Mouse (Mus musculus): ENCODE measurements at regions not wholly inside any gene's neighbourhood (a gene's known extent, or its start where the extent isn't known, plus 50 kb on each side); places are given as distances from the start of the nearest gene placed in this dataset.
A peak's percentile ranks its signal among the peaks of the same experiment; 100 is the strongest.

DNA sequence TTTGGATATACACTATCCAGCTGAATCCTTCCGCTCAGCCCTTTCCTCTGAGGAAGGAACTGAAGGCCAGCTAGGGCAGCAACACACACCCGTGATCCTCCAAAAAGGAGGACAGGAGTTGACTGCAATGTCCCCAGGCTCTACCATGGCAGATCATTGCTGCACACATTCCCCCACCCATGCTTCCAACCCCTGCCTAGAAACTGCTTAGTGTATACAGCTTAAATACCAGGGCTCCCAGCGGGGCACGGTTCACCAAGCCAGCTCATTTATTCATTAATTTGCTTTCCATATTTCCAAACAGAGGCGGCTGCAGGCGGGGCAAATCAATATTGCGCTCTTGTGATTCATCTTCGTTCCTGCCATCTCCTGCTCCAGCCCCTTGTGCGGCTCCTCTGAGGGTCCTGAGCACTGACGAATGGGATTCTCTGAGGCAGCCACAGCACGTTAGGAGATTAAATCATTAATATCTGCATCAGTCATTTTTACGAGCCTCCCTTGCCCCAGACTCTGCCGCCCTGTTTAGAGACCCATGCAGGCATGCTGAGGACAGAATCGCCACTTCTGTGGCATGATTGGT is 104.1 kb upstream of the Kdm8 start:
- WGBS, result 77% methylated on average over 14 of the region's 14 CpGs
- ATAC-seq, result no peak
- H3K9ac ChIP-seq, result no peak overlapping the region
- H3K4me1 ChIP-seq (ENCODE audit: insufficient read depth), result no peaks in the 10 kb centered on the region
- no peaks in the 10 kb centered on the region for H3K36me3 ChIP-seq (ENCODE audit: insufficient read depth)
- DNase-seq, result no peak
- H3K4me2 ChIP-seq (ENCODE audit: low read depth), result no peak overlapping the region
- no peak overlapping the region for H3K27ac ChIP-seq (ENCODE audit: low read depth, low read length)
- no peak for TF ChIP-seq CTCF (IDR thresholded peaks at IDR 0.05; ENCODE audit: low read depth)
- no peaks in the 10 kb centered on the region for H3K9me3 ChIP-seq (ENCODE audit: low read length)
- H3K4me3 ChIP-seq (ENCODE audit: low read depth, low read length), result no peak overlapping the region
- no peaks in the 10 kb centered on the region for H3K27me3 ChIP-seq (ENCODE audit: insufficient read depth, low read length)

DNA sequence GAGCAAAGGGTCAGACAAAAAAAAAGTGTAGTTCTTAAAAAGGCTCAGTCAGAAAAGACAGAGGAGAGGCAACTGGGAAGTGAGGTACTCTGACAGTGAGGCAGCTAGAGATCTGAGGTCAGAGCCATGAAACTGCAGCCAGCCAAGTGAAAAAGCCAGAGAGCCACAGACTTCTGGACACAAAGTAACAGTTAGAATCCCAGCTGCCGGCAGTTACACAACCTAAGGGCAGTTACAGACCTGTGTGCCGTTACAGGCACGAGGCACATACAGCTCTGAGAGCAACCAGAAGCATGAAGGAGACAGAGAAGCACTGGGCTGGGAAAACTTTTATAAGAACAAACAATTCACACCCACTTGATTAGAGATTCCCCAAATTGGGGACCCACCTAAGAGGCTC is 94.9 kb upstream of the Kdm8 start:
- WGBS, result 81% methylated on average over 3 of the region's 3 CpGs
- TF ChIP-seq CTCF (IDR thresholded peaks at IDR 0.05; ENCODE audit: low read depth), result no peak
- Histone ChIP-seq H3K4me1 (ENCODE audit: insufficient read depth) (no peaks in the 10 kb centered on the region), H3K27me3 (ENCODE audit: insufficient read depth, low read length) (no peaks in the 10 kb centered on the region), H3K36me3 (ENCODE audit: insufficient read depth) (no peaks in the 10 kb centered on the region), H3K4me3 (ENCODE audit: low read depth, low read length) (no peak overlapping the region), H3K4me2 (ENCODE audit: low read depth) (no peak overlapping the region), H3K27ac (ENCODE audit: low read depth, low read length) (no peak overlapping the region), H3K9me3 (ENCODE audit: low read length) (no peaks in the 10 kb centered on the region), H3K9ac (no peak overlapping the region)
- ATAC-seq (no peak), DNase-seq (no peak)

DNA sequence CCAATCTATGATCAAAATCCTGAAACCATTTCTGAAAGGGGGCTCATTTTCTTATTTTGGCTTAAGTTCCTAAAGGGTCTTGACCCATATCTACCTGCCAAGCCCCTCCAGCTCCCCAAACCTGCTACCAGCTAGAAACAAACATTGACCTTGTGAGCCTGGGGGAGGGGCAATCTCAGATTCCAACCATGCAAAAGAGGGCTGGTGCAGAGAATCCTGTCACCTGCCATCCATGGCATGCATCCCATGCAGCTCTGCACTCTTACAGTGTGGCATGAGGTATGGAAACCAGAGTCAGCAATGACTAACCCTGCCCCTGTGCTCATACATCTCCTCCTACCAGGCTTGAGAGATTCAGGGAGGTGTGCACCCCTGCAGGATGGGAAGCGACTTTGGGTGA is 90.3 kb upstream of the Kdm8 start:
- Histone ChIP-seq H3K4me2 (ENCODE audit: low read depth) (no peak overlapping the region), H3K27ac (ENCODE audit: low read depth, low read length) (no peak overlapping the region), H3K4me3 (ENCODE audit: low read depth, low read length) (no peak overlapping the region), H3K4me1 (ENCODE audit: insufficient read depth) (no peaks in the 10 kb centered on the region), H3K27me3 (ENCODE audit: insufficient read depth, low read length) (no peaks in the 10 kb centered on the region), H3K9me3 (ENCODE audit: low read length) (no peaks in the 10 kb centered on the region), H3K9ac (no peak overlapping the region), H3K36me3 (ENCODE audit: insufficient read depth) (no peaks in the 10 kb centered on the region)
- no peak for DNase-seq
- no peak for ATAC-seq
- no peak for TF ChIP-seq CTCF (IDR thresholded peaks at IDR 0.05; ENCODE audit: low read depth)
- WGBS, result 86% methylated on average over 1 of the region's 1 CpGs

DNA sequence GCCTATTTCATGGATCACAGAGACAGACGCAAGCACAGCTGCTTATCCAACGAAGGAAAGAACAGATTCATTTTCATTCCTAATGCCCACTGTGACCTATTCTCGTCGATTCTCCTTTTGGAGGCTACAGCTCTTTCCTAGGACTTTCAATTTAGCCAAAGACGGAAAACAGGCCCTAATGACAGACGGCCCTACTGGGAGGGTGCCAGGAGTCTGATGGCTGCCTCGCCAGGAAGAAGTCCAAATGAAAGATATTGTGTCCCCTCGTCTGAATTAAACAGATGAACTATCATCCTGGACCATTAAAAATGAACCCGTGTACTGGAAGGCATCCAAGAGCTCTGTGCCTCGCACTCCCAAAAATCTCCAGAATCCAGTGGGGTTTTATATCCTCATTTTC is 89.5 kb upstream of the Kdm8 start:
- WGBS, result 33% methylated on average over 10 of the region's 10 CpGs
- no peak for TF ChIP-seq CTCF (IDR thresholded peaks at IDR 0.05; ENCODE audit: low read depth)
- H3K27ac ChIP-seq (ENCODE audit: low read depth, low read length), result no peak overlapping the region
- H3K4me3 ChIP-seq (ENCODE audit: low read depth, low read length), result no peak overlapping the region
- no peak overlapping the region for H3K4me2 ChIP-seq (ENCODE audit: low read depth)
- H3K27me3 ChIP-seq (ENCODE audit: insufficient read depth, low read length), result no peaks in the 10 kb centered on the region
- no peaks in the 10 kb centered on the region for H3K4me1 ChIP-seq (ENCODE audit: insufficient read depth)
- no peak for ATAC-seq
- H3K36me3 ChIP-seq (ENCODE audit: insufficient read depth), result no peaks in the 10 kb centered on the region
- no peaks in the 10 kb centered on the region for H3K9me3 ChIP-seq (ENCODE audit: low read length)
- DNase-seq, result no peak
- H3K9ac ChIP-seq, result no peak overlapping the region

DNA sequence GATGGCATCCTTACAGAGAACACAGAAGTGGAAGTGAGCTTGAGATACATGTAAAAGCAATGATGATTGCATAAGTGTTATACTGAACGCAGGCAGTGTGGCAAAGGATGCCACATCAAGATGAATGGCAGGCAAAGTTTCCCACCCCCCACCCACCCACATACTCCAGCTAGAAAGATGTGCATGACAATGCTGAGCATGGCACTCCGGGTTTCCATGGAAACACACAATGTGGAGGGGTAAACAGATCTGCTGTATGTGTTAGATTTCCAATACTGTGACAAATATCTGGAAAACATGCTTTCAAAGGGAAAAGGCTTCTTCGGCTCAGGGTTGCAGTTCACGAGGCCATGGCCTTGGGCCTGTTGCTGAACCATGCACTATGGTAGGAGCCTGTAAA is 86.5 kb upstream of the Kdm8 start:
- ATAC-seq, result peak; percentile 96
- H3K27ac ChIP-seq (ENCODE audit: low read depth, low read length), result 0 out of 2 replicates have a peak overlapping the region, but pooled peaks have one; percentile 9
- no peak overlapping the region for H3K4me3 ChIP-seq (ENCODE audit: low read depth, low read length)
- DNase-seq, result peak; percentile 69
- no peaks in the 10 kb centered on the region for H3K36me3 ChIP-seq (ENCODE audit: insufficient read depth)
- no peaks in the 10 kb centered on the region for H3K4me1 ChIP-seq (ENCODE audit: insufficient read depth)
- H3K4me2 ChIP-seq (ENCODE audit: low read depth), result no peak overlapping the region
- WGBS, result 58% methylated on average over 4 of the region's 4 CpGs
- no peak overlapping the region for H3K9ac ChIP-seq
- no peaks in the 10 kb centered on the region for H3K9me3 ChIP-seq (ENCODE audit: low read length)
- H3K27me3 ChIP-seq (ENCODE audit: insufficient read depth, low read length), result no peaks in the 10 kb centered on the region
- TF ChIP-seq CTCF (IDR thresholded peaks at IDR 0.05; ENCODE audit: low read depth), result no peak

DNA sequence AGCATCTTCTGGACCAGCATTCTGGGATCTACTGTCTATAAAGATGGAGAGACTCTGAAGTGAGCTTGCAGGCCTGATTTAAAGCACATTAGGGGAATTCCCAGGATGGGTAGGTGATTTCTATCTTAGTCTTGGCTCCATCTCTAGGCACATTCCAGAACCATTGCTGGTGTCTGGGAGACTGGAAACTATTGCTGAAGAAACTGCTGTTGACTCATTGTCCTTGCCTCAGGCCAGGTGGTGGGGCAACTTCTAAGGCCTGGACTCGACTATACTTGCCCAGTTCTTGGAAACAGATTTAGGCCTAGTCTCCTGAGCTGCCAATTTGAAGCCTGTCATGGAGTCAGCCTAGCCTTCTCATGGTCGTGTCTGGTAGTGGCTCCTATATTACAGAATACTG is 61.5 kb upstream of the Kdm8 start:
- H3K27ac ChIP-seq (ENCODE audit: low read depth, low read length), result no peak overlapping the region
- no peaks in the 10 kb centered on the region for H3K27me3 ChIP-seq (ENCODE audit: insufficient read depth, low read length)
- WGBS, result 72% methylated on average over 2 of the region's 2 CpGs
- no peak overlapping the region for H3K4me3 ChIP-seq (ENCODE audit: low read depth, low read length)
- DNase-seq, result no peak
- no peak for ATAC-seq
- no peaks in the 10 kb centered on the region for H3K9me3 ChIP-seq (ENCODE audit: low read length)
- H3K36me3 ChIP-seq (ENCODE audit: insufficient read depth), result no peaks in the 10 kb centered on the region
- H3K9ac ChIP-seq, result no peak overlapping the region
- no peak for TF ChIP-seq CTCF (IDR thresholded peaks at IDR 0.05; ENCODE audit: low read depth)
- H3K4me1 ChIP-seq (ENCODE audit: insufficient read depth), result no peaks in the 10 kb centered on the region
- no peak overlapping the region for H3K4me2 ChIP-seq (ENCODE audit: low read depth)

DNA sequence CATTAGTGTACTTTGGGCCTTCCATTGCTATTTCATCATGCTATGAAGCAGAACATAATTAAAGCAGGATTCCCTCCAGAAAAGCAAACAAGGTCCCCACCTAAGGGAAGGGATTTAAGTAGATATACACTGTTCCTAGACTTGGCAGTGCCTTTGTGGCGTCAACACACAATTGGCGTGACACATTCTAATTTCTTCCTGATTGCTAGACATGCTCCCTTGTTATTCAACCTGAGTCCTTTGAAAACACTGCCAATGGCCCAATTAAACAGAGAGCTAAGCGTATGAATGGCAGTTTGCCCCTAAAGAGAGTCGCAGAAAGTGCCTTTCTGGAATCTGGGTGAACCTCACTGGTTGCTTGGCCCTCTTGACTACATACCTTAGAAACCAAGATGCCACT is 60.3 kb upstream of the Kdm8 start:
- no peak for ATAC-seq
- Histone ChIP-seq H3K9me3 (ENCODE audit: low read length) (no peaks in the 10 kb centered on the region), H3K4me1 (ENCODE audit: insufficient read depth) (no peaks in the 10 kb centered on the region), H3K27ac (ENCODE audit: low read depth, low read length) (no peak overlapping the region), H3K4me3 (ENCODE audit: low read depth, low read length) (no peak overlapping the region), H3K9ac (no peak overlapping the region), H3K4me2 (ENCODE audit: low read depth) (no peak overlapping the region), H3K27me3 (ENCODE audit: insufficient read depth, low read length) (no peaks in the 10 kb centered on the region), H3K36me3 (ENCODE audit: insufficient read depth) (no peaks in the 10 kb centered on the region)
- WGBS, result 30% methylated on average over 4 of the region's 4 CpGs
- no peak for DNase-seq
- TF ChIP-seq CTCF (IDR thresholded peaks at IDR 0.05; ENCODE audit: low read depth), result no peak

DNA sequence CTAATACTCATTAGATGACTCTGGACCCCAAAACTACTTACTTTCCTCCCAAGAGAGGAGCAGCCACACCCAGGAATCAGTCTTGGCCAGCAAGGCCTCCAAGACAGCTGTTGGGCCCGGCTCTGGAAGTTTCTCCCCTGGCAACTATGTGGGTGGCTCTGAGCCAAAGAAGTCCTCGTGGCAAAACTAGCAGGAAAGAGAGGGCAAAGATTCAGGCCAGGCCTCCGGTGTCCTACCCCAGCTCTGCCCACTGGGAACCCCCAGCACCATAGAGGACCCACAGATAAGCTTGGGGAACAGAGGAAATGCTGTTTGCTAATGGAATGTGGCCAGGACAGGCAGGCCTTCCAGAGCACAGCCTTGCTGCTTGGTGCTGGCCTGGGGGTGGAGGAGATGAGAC is 51.9 kb upstream of the Kdm8 start:
- Histone ChIP-seq H3K4me2 (ENCODE audit: low read depth) (no peak overlapping the region), H3K9me3 (ENCODE audit: low read length) (no peaks in the 10 kb centered on the region)

More for the DNA sequence above, 51.9 kb upstream of the Kdm8 start:
- ATAC-seq, result no peak
- H3K4me1 ChIP-seq (ENCODE audit: insufficient read depth), result no peaks in the 10 kb centered on the region
- no peak overlapping the region for H3K27ac ChIP-seq (ENCODE audit: low read depth, low read length)
- H3K27me3 ChIP-seq (ENCODE audit: insufficient read depth, low read length), result no peaks in the 10 kb centered on the region
- no peak for TF ChIP-seq CTCF (IDR thresholded peaks at IDR 0.05; ENCODE audit: low read depth)
- H3K36me3 ChIP-seq (ENCODE audit: insufficient read depth), result no peaks in the 10 kb centered on the region
- WGBS, result 42% methylated on average over 3 of the region's 3 CpGs
- no peak overlapping the region for H3K4me3 ChIP-seq (ENCODE audit: low read depth, low read length)
- DNase-seq, result no peak
- no peak overlapping the region for H3K9ac ChIP-seq

Data from forebrain, postnatal 0 days (tissue).